8 mouse cellular contexts compared by ENCODE assay signal in the genomic region with DNA sequence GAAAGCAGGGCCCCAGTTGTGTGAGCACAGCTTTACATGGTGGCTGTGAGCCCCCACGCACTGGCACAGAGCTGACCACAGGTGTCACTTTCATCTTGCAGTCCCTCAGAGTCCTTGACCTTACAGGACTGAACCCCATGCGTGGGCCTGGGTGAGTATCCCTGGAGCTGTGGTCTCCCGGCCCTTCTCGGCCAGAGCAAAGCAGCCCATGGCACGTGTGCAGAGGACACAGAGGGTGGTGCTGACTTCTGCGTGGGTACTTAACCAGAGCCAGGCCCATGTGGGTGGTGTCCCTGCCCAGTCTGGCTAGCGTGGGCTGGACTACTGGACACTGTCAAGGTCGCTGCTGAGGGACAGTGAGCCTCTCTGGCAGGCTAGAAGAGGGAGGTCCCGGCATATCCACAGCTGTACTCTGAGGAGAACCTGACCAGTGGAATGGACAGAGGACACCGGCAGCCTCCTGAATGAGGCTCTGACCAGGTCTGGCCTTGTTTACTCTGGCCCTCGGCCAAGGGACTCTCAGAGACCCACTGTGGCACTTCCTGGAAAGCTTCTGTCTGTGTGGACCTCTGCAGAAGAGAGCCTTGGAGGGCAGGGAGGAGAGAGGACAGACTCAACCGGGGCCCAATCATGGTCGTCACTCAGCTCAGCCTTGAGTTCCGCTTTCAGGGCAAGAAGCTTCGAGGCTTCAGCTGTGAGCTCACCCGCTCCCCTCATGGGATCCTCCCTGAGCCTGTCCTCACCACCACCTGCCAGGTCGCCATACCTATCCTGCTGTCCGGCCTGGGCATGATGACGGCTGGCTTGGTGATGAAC. TPM values are rescaled to one million over a fixed set of nuclear protein-coding genes. Genes with fewer than 3 reads are reported as not detected.
DNase-seq lines count a peak whose midpoint lies in the region.

No protein-coding gene starts in this region.

- H3K27me3 ChIP-seq in erythroblast, embryonic 14.5 days (ENCODE audit: control insufficient read depth): no peaks in the 10 kb centered on the region

- H3K4me1 ChIP-seq in erythroblast, embryonic 14.5 days (ENCODE audit: control insufficient read depth): peaks cover 96% of the 10 kb centered on the region

- peak; percentile 30 for DNase-seq in ovary, postnatal 36 days (ENCODE audit: low spot score)
- DNase-seq in ovary, postnatal 14 days (ENCODE audit: low spot score): no peak
- DNase-seq in kidney, postnatal 4 days: peak; percentile 63 to 80
- peak; percentile 36 to 79 for DNase-seq in spleen, postnatal 4 days (ENCODE audit: low spot score in 2 of 2)
- DNase-seq in T-cell, adult 2 months (ENCODE audit: low spot score): no peak
- no peak for DNase-seq in frontal cortex, postnatal 10 days (ENCODE audit: low spot score in 2 of 2)
- no peak for DNase-seq in left cerebral cortex, postnatal 4 days

- peak overlapping the region; percentile 72 for H3K4me3 ChIP-seq in erythroblast, embryonic 14.5 days (replicated peaks)

- no peaks in the 10 kb centered on the region for H3K9me3 ChIP-seq in erythroblast, embryonic 14.5 days (ENCODE audit: control insufficient read depth, low read length)

- H3K36me3 ChIP-seq in erythroblast, embryonic 14.5 days (ENCODE audit: control insufficient read depth): peaks cover 89% of the 10 kb centered on the region

- intact Hi-C loops in left cerebral cortex, postnatal 4 days (cut with DNase I): no loop called here

RNA-seq across cellular contexts. Expression of a gene that starts 14.5 kb away (rescaled TPM):
- polyA plus RNA-seq in erythroblast, embryonic 14.5 days (2012): 15.7 and 16.6 TPM in 2 replicates
- total RNA-seq in left cerebral cortex, postnatal 4 days (2021): 1 to 10 TPM; 4.9 to 5.9 TPM

Comparison
In these comparisons a context has a peak if more than half of its experiments do, and no peak if none do; other contexts are left out.
1. DNase-seq: peak in ovary, postnatal 36 days (single experiment), kidney, postnatal 4 days (2 of 2) and spleen, postnatal 4 days (2 of 2); none in ovary, postnatal 14 days (single experiment), T-cell, adult 2 months (single experiment), frontal cortex, postnatal 10 days (0 of 2) and left cerebral cortex, postnatal 4 days (single experiment).